Mouse (Mus musculus): ENCODE measurements around the gene Hpse.

The Hpse gene

DNA sequence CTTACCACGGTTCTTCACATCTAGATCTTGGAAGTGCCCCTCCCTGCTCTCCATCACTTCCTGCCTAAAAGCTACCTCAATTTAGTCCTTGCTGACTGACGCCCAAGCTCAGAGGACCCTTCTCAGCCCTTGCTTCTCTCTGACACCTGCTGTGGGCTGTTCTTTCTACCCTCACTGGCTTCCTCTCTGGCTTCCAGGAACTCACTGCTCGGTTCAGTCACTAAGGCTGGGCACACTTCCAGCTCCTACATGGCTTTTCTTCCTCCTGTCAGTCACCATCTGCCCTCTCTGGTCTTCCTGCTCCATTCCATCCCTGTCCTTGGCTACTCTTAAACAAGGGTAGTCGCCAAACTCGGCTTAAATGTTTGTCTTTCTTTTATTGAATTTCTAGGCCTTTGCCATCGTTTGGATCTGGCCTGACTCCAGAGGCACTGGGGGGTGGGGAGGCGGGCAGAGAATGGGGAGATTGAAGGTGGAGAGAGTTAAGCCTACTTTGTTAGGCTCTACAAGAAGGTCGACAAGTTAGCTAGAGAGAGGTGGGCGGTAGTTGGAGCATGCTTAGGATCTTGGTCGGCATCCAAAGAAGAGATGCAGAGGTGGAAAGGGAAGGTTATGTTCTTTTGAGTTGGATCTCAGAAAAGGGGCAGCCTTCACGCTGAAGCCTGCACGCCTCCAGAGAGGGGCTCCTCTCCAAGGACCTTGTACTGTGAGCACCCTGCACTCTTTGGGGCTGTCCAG lies 76.1 kb downstream of the Hpse start:
- DNase-seq (ENCODE audit: inconsistent age in 2 of 2, low spot score in 1 of 2), result no peak

GRCm38 (mm10) chr5:100642316-100642715 lies 77.2 kb downstream of the Hpse start:
- no peak for DNase-seq (ENCODE audit: inconsistent age in 2 of 2, low spot score in 1 of 2)

DNA sequence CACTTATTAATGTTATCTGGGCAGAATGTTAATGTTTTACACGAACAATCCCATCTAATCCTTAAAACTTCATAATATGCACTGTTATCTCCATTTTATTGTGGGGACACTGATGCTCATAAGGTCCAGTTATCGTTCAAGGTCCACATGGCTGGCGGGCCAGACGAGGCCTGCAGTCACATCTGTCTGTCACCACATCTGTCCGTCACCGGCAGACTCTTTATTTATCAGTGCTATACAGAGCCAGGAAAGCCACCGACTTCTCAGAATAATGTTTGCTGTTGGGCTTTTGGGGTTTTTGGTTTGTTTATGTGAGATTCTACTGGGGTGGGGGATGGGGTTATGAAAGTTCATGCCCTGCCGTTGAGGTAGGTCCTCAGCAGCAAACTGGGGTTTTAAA lies 81.0 kb downstream of the Hpse start:
- no peak for DNase-seq (ENCODE audit: inconsistent age in 2 of 2, low spot score in 1 of 2)

- peak; percentile 42 to 73 for DNase-seq (ENCODE audit: inconsistent age in 2 of 2, low spot score in 1 of 2)
These were observed 82.5 kb downstream of the Hpse start for GRCm38 (mm10) chr5:100636794-100637544.

- no peak for DNase-seq (ENCODE audit: inconsistent age in 2 of 2, low spot score in 1 of 2)
These were observed 83.6 kb downstream of the Hpse start for GRCm38 (mm10) chr5:100635908-100636307.

- no peak for DNase-seq (ENCODE audit: inconsistent age in 2 of 2, low spot score in 1 of 2)
These were observed 84.5 kb downstream of the Hpse start for GRCm38 (mm10) chr5:100634885-100635478.

DNA sequence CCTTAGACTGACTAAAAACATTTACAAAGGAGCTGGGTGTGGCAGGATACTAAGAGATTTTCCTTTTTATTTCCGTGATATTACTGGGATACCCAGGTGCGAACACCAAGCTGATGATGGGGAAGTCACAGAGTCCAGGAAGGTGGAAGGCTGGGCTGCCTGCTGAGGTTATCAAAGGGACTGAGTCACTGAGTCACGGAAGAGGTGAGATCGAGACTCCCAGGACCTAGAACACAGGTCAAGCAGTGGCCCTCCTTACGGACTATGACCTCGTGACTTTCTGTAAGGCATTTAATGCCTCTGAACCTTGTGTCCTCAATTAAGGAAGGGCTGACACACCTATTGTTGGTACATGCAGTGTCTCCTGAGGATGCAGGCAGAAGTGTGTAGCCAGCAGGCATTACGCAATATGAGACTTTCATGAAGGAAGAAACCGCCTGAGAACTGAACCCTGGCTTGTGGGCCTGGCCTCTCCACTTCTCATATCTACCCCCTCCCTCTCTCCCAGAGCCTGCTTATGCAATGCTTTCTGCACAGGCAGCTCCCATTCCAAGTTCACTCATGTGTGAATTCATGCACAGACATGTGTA lies 86.9 kb downstream of the Hpse start:
- DNase-seq (ENCODE audit: inconsistent age in 2 of 2, low spot score in 1 of 2), result peak in 1 of 2 experiments; percentile 58

Data from adrenal gland, adult (tissue).